Mouse (Mus musculus): ENCODE results near the gene Grip1. TPM values are rescaled to one million over a fixed set of nuclear protein-coding genes. Genes with fewer than 3 reads are reported as not detected.

Gene Grip1
- polyA plus RNA-seq, 1 experiment from 2014 or later, result 5.4 TPM

- WGBS, result 84% methylated on average over 11 of the region's 11 CpGs
- ATAC-seq (ENCODE audit: low FRiP score, low TSS enrichment), result no peak
Observed at GRCm38 (mm10) chr10:119845705-119846410, 392.2 kb downstream of the Grip1 start.

GRCm38 (mm10) chr10:119851594-119851993 is 398.0 kb downstream of the Grip1 start:
- no peak overlapping the region for H3K4me2 ChIP-seq (replicated peaks; ENCODE audit: low read depth, low read length)
- H3K36me3 ChIP-seq (ENCODE audit: control insufficient read depth, insufficient read depth, low read length), result no peaks in the 10 kb centered on the region
- no peak overlapping the region for H3K4me3 ChIP-seq (ENCODE audit: low read length)
- H3K9me3 ChIP-seq (ENCODE audit: control insufficient read depth, low read length), result no peaks in the 10 kb centered on the region
- no peak overlapping the region for H3K27ac ChIP-seq (ENCODE audit: low read depth, low read length)
- H3K27me3 ChIP-seq (ENCODE audit: control insufficient read depth, insufficient read depth, low read length), result no peaks in the 10 kb centered on the region
- WGBS, result 58% methylated on average over 11 of the region's 11 CpGs
- H3K4me1 ChIP-seq (ENCODE audit: control insufficient read depth, insufficient read depth, low read length), result peaks cover 8% of the 10 kb centered on the region
- no peak overlapping the region for H3K9ac ChIP-seq (ENCODE audit: low read depth, low read length)
- ATAC-seq (ENCODE audit: low FRiP score, low TSS enrichment), result no peak

More at GRCm38 (mm10) chr10:119845705-119846410, 392.2 kb downstream of the Grip1 start:
- no peaks in the 10 kb centered on the region for H3K9me3 ChIP-seq (ENCODE audit: control insufficient read depth, low read length)
- H3K9ac ChIP-seq (ENCODE audit: low read depth, low read length), result no peak overlapping the region
- no peaks in the 10 kb centered on the region for H3K4me1 ChIP-seq (ENCODE audit: control insufficient read depth, insufficient read depth, low read length)
- no peaks in the 10 kb centered on the region for H3K27me3 ChIP-seq (ENCODE audit: control insufficient read depth, insufficient read depth, low read length)
- H3K27ac ChIP-seq (ENCODE audit: low read depth, low read length), result no peak overlapping the region
- no peak overlapping the region for H3K4me2 ChIP-seq (replicated peaks; ENCODE audit: low read depth, low read length)
- no peak overlapping the region for H3K4me3 ChIP-seq (ENCODE audit: low read length)
- no peaks in the 10 kb centered on the region for H3K36me3 ChIP-seq (ENCODE audit: control insufficient read depth, insufficient read depth, low read length)

- H3K36me3 ChIP-seq (ENCODE audit: control insufficient read depth, insufficient read depth, low read length), result no peaks in the 10 kb centered on the region
- no peak overlapping the region for H3K4me2 ChIP-seq (replicated peaks; ENCODE audit: low read depth, low read length)
- no peaks in the 10 kb centered on the region for H3K27me3 ChIP-seq (ENCODE audit: control insufficient read depth, insufficient read depth, low read length)
- H3K27ac ChIP-seq (ENCODE audit: low read depth, low read length), result no peak overlapping the region
- ATAC-seq (ENCODE audit: low FRiP score, low TSS enrichment), result peak; percentile 35; the same call in 1 of the 2 replicates
- H3K4me1 ChIP-seq (ENCODE audit: control insufficient read depth, insufficient read depth, low read length), result peaks cover 8% of the 10 kb centered on the region
- no peaks in the 10 kb centered on the region for H3K9me3 ChIP-seq (ENCODE audit: control insufficient read depth, low read length)
- H3K9ac ChIP-seq (ENCODE audit: low read depth, low read length), result no peak overlapping the region
- 20% methylated on average over 7 of the region's 7 CpGs for WGBS
- H3K4me3 ChIP-seq (ENCODE audit: low read length), result no peak overlapping the region
Observed at GRCm38 (mm10) chr10:119852582-119853135, 399.0 kb downstream of the Grip1 start.

- ATAC-seq (ENCODE audit: low FRiP score, low TSS enrichment), result no peak
- H3K27ac ChIP-seq (ENCODE audit: low read depth, low read length), result no peak overlapping the region
- H3K36me3 ChIP-seq (ENCODE audit: control insufficient read depth, insufficient read depth, low read length), result no peaks in the 10 kb centered on the region
- no peaks in the 10 kb centered on the region for H3K4me1 ChIP-seq (ENCODE audit: control insufficient read depth, insufficient read depth, low read length)
- H3K9ac ChIP-seq (ENCODE audit: low read depth, low read length), result no peak overlapping the region
- H3K4me2 ChIP-seq (replicated peaks; ENCODE audit: low read depth, low read length), result no peak overlapping the region
- peaks cover 15% of the 10 kb centered on the region for H3K9me3 ChIP-seq (ENCODE audit: control insufficient read depth, low read length)
- H3K27me3 ChIP-seq (ENCODE audit: control insufficient read depth, insufficient read depth, low read length), result no peaks in the 10 kb centered on the region
- H3K4me3 ChIP-seq (ENCODE audit: low read length), result no peak overlapping the region
- WGBS, result 90% methylated on average over 3 of the region's 3 CpGs
Observed at GRCm38 (mm10) chr10:119867726-119868125, 414.1 kb downstream of the Grip1 start.

GRCm38 (mm10) chr10:119868995-119869579 is 415.5 kb downstream of the Grip1 start:
- Histone ChIP-seq H3K36me3 (ENCODE audit: control insufficient read depth, insufficient read depth, low read length) (no peaks in the 10 kb centered on the region), H3K4me3 (ENCODE audit: low read length) (no peak overlapping the region), H3K4me1 (ENCODE audit: control insufficient read depth, insufficient read depth, low read length) (no peaks in the 10 kb centered on the region), H3K9ac (ENCODE audit: low read depth, low read length) (no peak overlapping the region), H3K27ac (ENCODE audit: low read depth, low read length) (no peak overlapping the region), H3K27me3 (ENCODE audit: control insufficient read depth, insufficient read depth, low read length) (no peaks in the 10 kb centered on the region), H3K4me2 (replicated peaks; ENCODE audit: low read depth, low read length) (no peak overlapping the region), H3K9me3 (ENCODE audit: control insufficient read depth, low read length) (peaks cover 13% of the 10 kb centered on the region)
- ATAC-seq (ENCODE audit: low FRiP score, low TSS enrichment), result no peak
- WGBS, result 87% methylated on average over 11 of the region's 11 CpGs

GRCm38 (mm10) chr10:119876721-119877120 is 423.1 kb downstream of the Grip1 start:
- Histone ChIP-seq H3K27me3 (ENCODE audit: control insufficient read depth, insufficient read depth, low read length) (no peaks in the 10 kb centered on the region), H3K27ac (ENCODE audit: low read depth, low read length) (no peak overlapping the region), H3K36me3 (ENCODE audit: control insufficient read depth, insufficient read depth, low read length) (no peaks in the 10 kb centered on the region), H3K4me1 (ENCODE audit: control insufficient read depth, insufficient read depth, low read length) (peaks cover 4% of the 10 kb centered on the region; the same call in 1 of the 2 replicates), H3K9me3 (ENCODE audit: control insufficient read depth, low read length) (no peaks in the 10 kb centered on the region), H3K4me2 (replicated peaks; ENCODE audit: low read depth, low read length) (no peak overlapping the region), H3K9ac (ENCODE audit: low read depth, low read length) (no peak overlapping the region), H3K4me3 (ENCODE audit: low read length) (no peak overlapping the region)
- no peak for ATAC-seq (ENCODE audit: low FRiP score, low TSS enrichment)
- WGBS, result 57% methylated on average over 6 of the region's 6 CpGs

GRCm38 (mm10) chr10:119878331-119878730 is 424.7 kb downstream of the Grip1 start:
- H3K9me3 ChIP-seq (ENCODE audit: control insufficient read depth, low read length), result no peaks in the 10 kb centered on the region
- no peak overlapping the region for H3K9ac ChIP-seq (ENCODE audit: low read depth, low read length)
- 32% methylated on average over 12 of the region's 12 CpGs for WGBS
- no peaks in the 10 kb centered on the region for H3K27me3 ChIP-seq (ENCODE audit: control insufficient read depth, insufficient read depth, low read length)
- H3K36me3 ChIP-seq (ENCODE audit: control insufficient read depth, insufficient read depth, low read length), result no peaks in the 10 kb centered on the region
- no peak for ATAC-seq (ENCODE audit: low FRiP score, low TSS enrichment)
- peaks cover 4% of the 10 kb centered on the region; the same call in 1 of the 2 replicates for H3K4me1 ChIP-seq (ENCODE audit: control insufficient read depth, insufficient read depth, low read length)
- H3K4me3 ChIP-seq (ENCODE audit: low read length), result no peak overlapping the region
- H3K4me2 ChIP-seq (replicated peaks; ENCODE audit: low read depth, low read length), result no peak overlapping the region
- no peak overlapping the region for H3K27ac ChIP-seq (ENCODE audit: low read depth, low read length)

- no peaks in the 10 kb centered on the region for H3K4me1 ChIP-seq (ENCODE audit: control insufficient read depth, insufficient read depth, low read length)
- H3K27ac ChIP-seq (ENCODE audit: low read depth, low read length), result no peak overlapping the region
- no peaks in the 10 kb centered on the region for H3K9me3 ChIP-seq (ENCODE audit: control insufficient read depth, low read length)
- WGBS, result 76% methylated on average over 9 of the region's 9 CpGs
- no peak overlapping the region for H3K9ac ChIP-seq (ENCODE audit: low read depth, low read length)
- no peak overlapping the region for H3K4me2 ChIP-seq (replicated peaks; ENCODE audit: low read depth, low read length)
- no peak for ATAC-seq (ENCODE audit: low FRiP score, low TSS enrichment)
- H3K36me3 ChIP-seq (ENCODE audit: control insufficient read depth, insufficient read depth, low read length), result no peaks in the 10 kb centered on the region
- no peak overlapping the region for H3K4me3 ChIP-seq (ENCODE audit: low read length)
- H3K27me3 ChIP-seq (ENCODE audit: control insufficient read depth, insufficient read depth, low read length), result no peaks in the 10 kb centered on the region
Observed at GRCm38 (mm10) chr10:119884591-119884990, 431.0 kb downstream of the Grip1 start.

GRCm38 (mm10) chr10:119885563-119885962 is 431.9 kb downstream of the Grip1 start:
- H3K36me3 ChIP-seq (ENCODE audit: control insufficient read depth, insufficient read depth, low read length), result no peaks in the 10 kb centered on the region
- WGBS, result 86% methylated on average over 6 of the region's 6 CpGs
- H3K27me3 ChIP-seq (ENCODE audit: control insufficient read depth, insufficient read depth, low read length), result no peaks in the 10 kb centered on the region
- no peaks in the 10 kb centered on the region for H3K4me1 ChIP-seq (ENCODE audit: control insufficient read depth, insufficient read depth, low read length)
- H3K9ac ChIP-seq (ENCODE audit: low read depth, low read length), result no peak overlapping the region
- no peak for ATAC-seq (ENCODE audit: low FRiP score, low TSS enrichment)
- no peaks in the 10 kb centered on the region for H3K9me3 ChIP-seq (ENCODE audit: control insufficient read depth, low read length)
- H3K4me3 ChIP-seq (ENCODE audit: low read length), result no peak overlapping the region
- H3K4me2 ChIP-seq (replicated peaks; ENCODE audit: low read depth, low read length), result no peak overlapping the region
- H3K27ac ChIP-seq (ENCODE audit: low read depth, low read length), result no peak overlapping the region

All from kidney, embryonic 14.5 days (tissue).